Mouse (Mus musculus) MEL (cell line): ENCODE measurements around the gene Cebpz. TPM values are rescaled to one million over a fixed set of nuclear protein-coding genes. Genes with fewer than 3 reads are reported as not detected.
A peak's percentile ranks its signal among the peaks of the same experiment; 100 is the strongest.

Source experiments
- DNase-seq: peaks from one replicate; pipeline ENCODE4 v3.0.0; 2011; ENCODE audit warnings: low read depth, low spot score
- H3K27ac ChIP-seq: 2 replicates; pipeline ENCODE4 v1.5.1; 2012; ENCODE audit warnings: low read depth, mild to moderate bottlenecking, control low read depth, low read length, moderate library complexity; ENCODE audit not compliant: control insufficient read depth
- H3K27me3 ChIP-seq, 2 experiments: fragments of 150-350 bp in 1 of 2; sonication (generic) in 1 of 2; 2 replicates each; pipeline ENCODE4 v1.6.1; 2012; ENCODE audit warnings: low read length in 2 of 2, mild to moderate bottlenecking in 2 of 2, improper control_type of control experiment in 1 of 2, moderate library complexity in 1 of 2; ENCODE audit not compliant: insufficient read depth in 2 of 2, control insufficient read depth in 1 of 2
- H3K36me3 ChIP-seq, 2 experiments: 2 replicates each; pipeline ENCODE4 v1.6.1; 2012 to 2014; ENCODE audit warnings: low read length in 2 of 2, improper control_type of control experiment in 1 of 2, inconsistent platforms in 1 of 2, mild to moderate bottlenecking in 1 of 2; ENCODE audit not compliant: insufficient read depth in 2 of 2, control insufficient read depth in 1 of 2
- H3K4me1 ChIP-seq, 2 experiments: fragments of 150-350 bp in 1 of 2; sonication (generic) in 1 of 2; 2 replicates each; pipeline ENCODE4 v1.6.1; 2012; ENCODE audit warnings: low read length in 2 of 2, improper control_type of control experiment in 1 of 2, mild to moderate bottlenecking in 1 of 2; ENCODE audit not compliant: insufficient read depth in 2 of 2, control insufficient read depth in 1 of 2
- H3K4me3 ChIP-seq, 2 experiments: fragments of 150-350 bp in 1 of 2; sonication (generic) in 1 of 2; 2 replicates each; pipeline ENCODE4 v1.5.1; 2012; ENCODE audit warnings: low read depth in 2 of 2, low read length in 2 of 2, mild to moderate bottlenecking in 2 of 2, moderate library complexity in 2 of 2, control low read depth in 1 of 2, improper control_type of control experiment in 1 of 2; ENCODE audit not compliant: control insufficient read depth in 1 of 2, insufficient read depth in 1 of 2
- H3K79me2 ChIP-seq: 2 replicates; pipeline ENCODE4 v1.6.1; 2012; ENCODE audit warnings: mild to moderate bottlenecking, low read length, moderate library complexity; ENCODE audit not compliant: control insufficient read depth, poor library complexity, insufficient read depth
- H3K9ac ChIP-seq: 2 replicates; pipeline ENCODE4 v1.6.1; 2012; ENCODE audit warnings: low read depth, mild to moderate bottlenecking, control low read depth, low read length, moderate library complexity; ENCODE audit not compliant: control insufficient read depth, poor library complexity, severe bottlenecking
- H3K9me3 ChIP-seq: fragments of 150-350 bp; sonication (generic); replicated peaks from 2 replicates; pipeline ENCODE4 v1.6.1; 2012; ENCODE audit warnings: mild to moderate bottlenecking, low read length, improper control_type of control experiment, moderate library complexity; ENCODE audit not compliant: insufficient read depth
- CHD1 ChIP-seq: IDR thresholded peaks from 2 replicates; pipeline ENCODE4 v1.6.1; 2012; ENCODE audit warnings: low read depth, mild to moderate bottlenecking, inconsistent platforms, low read length, improper control_type of control experiment
- CHD2 ChIP-seq: IDR thresholded peaks from 2 replicates; pipeline ENCODE4 v1.6.1; 2011; ENCODE audit warnings: low read length, improper control_type of control experiment
- CTCF ChIP-seq, 3 experiments: IDR thresholded peaks in 2 of 3; conservative IDR thresholded peaks in 1 of 3; 2 replicates each; pipeline ENCODE4 v1.5.1; 2011 to 2012; ENCODE audit warnings: low read length in 3 of 3, low read depth in 2 of 3, mild to moderate bottlenecking in 2 of 3, improper control_type of control experiment in 1 of 3, inconsistent platforms in 1 of 3, mixed read lengths in 1 of 3, moderate library complexity in 1 of 3; ENCODE audit not compliant: control insufficient read depth in 1 of 3, insufficient read depth in 1 of 3, poor library complexity in 1 of 3, severe bottlenecking in 1 of 3
- E2F4 ChIP-seq: IDR thresholded peaks from 2 replicates; pipeline ENCODE4 v1.6.1; 2011; ENCODE audit warnings: low read depth, low read length, improper control_type of control experiment, borderline replicate concordance
- ETS1 ChIP-seq: IDR thresholded peaks from 2 replicates; pipeline ENCODE4 v1.6.1; 2012; ENCODE audit warnings: low read depth, mild to moderate bottlenecking, inconsistent platforms, low read length, improper control_type of control experiment, moderate library complexity
- GATA1 ChIP-seq: IDR thresholded peaks from 2 replicates; pipeline ENCODE4 v1.6.1; 2011; ENCODE audit warnings: low read depth, low read length, improper control_type of control experiment
- JUND ChIP-seq: IDR thresholded peaks from 2 replicates; pipeline ENCODE4 v1.6.1; 2011; ENCODE audit warnings: low read depth, mild to moderate bottlenecking, improper control_type of control experiment, low read length
- KAT2A ChIP-seq: conservative IDR thresholded peaks from 2 replicates; pipeline ENCODE4 v1.6.1; 2012; ENCODE audit warnings: low read depth, low read length, improper control_type of control experiment, inconsistent platforms
- MAX ChIP-seq: IDR thresholded peaks from 2 replicates; pipeline ENCODE4 v1.6.1; 2011; ENCODE audit warnings: low read length, improper control_type of control experiment
- MAZ ChIP-seq: IDR thresholded peaks from 2 replicates; pipeline ENCODE4 v1.6.1; 2012; ENCODE audit warnings: low read depth, mild to moderate bottlenecking, inconsistent platforms, low read length, improper control_type of control experiment
- MEF2A ChIP-seq: IDR thresholded peaks from 2 replicates; pipeline ENCODE4 v1.6.1; 2014; ENCODE audit warnings: low read depth, mild to moderate bottlenecking, inconsistent platforms, low read length, improper control_type of control experiment; ENCODE audit not compliant: poor library complexity, insufficient replicate concordance, severe bottlenecking; ENCODE audit errors: extremely low read depth
- MXI1 ChIP-seq: IDR thresholded peaks from 2 replicates; pipeline ENCODE4 v1.6.1; 2011; ENCODE audit warnings: mild to moderate bottlenecking, low read depth, low read length, improper control_type of control experiment
- MYB ChIP-seq: IDR thresholded peaks from 2 replicates; pipeline ENCODE4 v1.6.1; 2011; ENCODE audit warnings: mild to moderate bottlenecking, low read depth, low read length, improper control_type of control experiment
- NRF1 ChIP-seq: IDR thresholded peaks from 2 replicates; pipeline ENCODE4 v1.6.1; 2014; ENCODE audit warnings: low read depth, mild to moderate bottlenecking, inconsistent platforms, low read length, improper control_type of control experiment, moderate library complexity; ENCODE audit not compliant: poor library complexity, insufficient read depth, severe bottlenecking
- POLR2A ChIP-seq, 2 experiments: IDR thresholded peaks; 2 replicates each; pipeline ENCODE4 v1.6.1; 2011 to 2012; ENCODE audit warnings: low read length in 2 of 2, mild to moderate bottlenecking in 2 of 2, control low read depth in 1 of 2, improper control_type of control experiment in 1 of 2, low read depth in 1 of 2, moderate library complexity in 1 of 2; ENCODE audit not compliant: control insufficient read depth in 1 of 2, insufficient read depth in 1 of 2, poor library complexity in 1 of 2
- POLR2AphosphoS2 ChIP-seq: IDR thresholded peaks from 2 replicates; pipeline ENCODE4 v1.6.1; 2011; ENCODE audit warnings: low read length, improper control_type of control experiment
- RAD21 ChIP-seq: IDR thresholded peaks from 2 replicates; pipeline ENCODE4 v1.6.1; 2011; ENCODE audit warnings: mild to moderate bottlenecking, low read depth, low read length, improper control_type of control experiment
- RCOR1 ChIP-seq: IDR thresholded peaks from 2 replicates; pipeline ENCODE4 v1.6.1; 2012; ENCODE audit warnings: low read depth, mild to moderate bottlenecking, inconsistent platforms, low read length, improper control_type of control experiment
- SIN3A ChIP-seq: IDR thresholded peaks from 2 replicates; pipeline ENCODE4 v1.6.1; 2012; ENCODE audit warnings: low read length, improper control_type of control experiment, inconsistent platforms
- TAL1 ChIP-seq: IDR thresholded peaks from 2 replicates; pipeline ENCODE4 v1.6.1; 2012; ENCODE audit warnings: mild to moderate bottlenecking, inconsistent platforms, low read length, moderate library complexity, mixed read lengths
- TBP ChIP-seq: IDR thresholded peaks from 2 replicates; pipeline ENCODE4 v1.8.0; 2011; ENCODE audit warnings: low read depth, low read length, improper control_type of control experiment
- TCF12 ChIP-seq: IDR thresholded peaks from 2 replicates; pipeline ENCODE4 v1.6.1; 2014; ENCODE audit warnings: low read depth, mild to moderate bottlenecking, inconsistent platforms, low read length, improper control_type of control experiment, moderate library complexity
- ZC3H11A ChIP-seq: IDR thresholded peaks from 2 replicates; pipeline ENCODE4 v1.6.1; 2012; ENCODE audit warnings: low read depth, mild to moderate bottlenecking, inconsistent platforms, low read length, improper control_type of control experiment
- ZKSCAN1 ChIP-seq: IDR thresholded peaks from 2 replicates; pipeline ENCODE4 v1.6.1; 2012; ENCODE audit warnings: low read depth, mild to moderate bottlenecking, inconsistent platforms, low read length, improper control_type of control experiment, moderate library complexity
- polyA plus RNA-seq, 2 experiments: library from polyadenylated mRNA; stranded (reverse) in 1 of 2; unstranded in 1 of 2; fragments of >175 nt in 1 of 2; fragments of >200 nt in 1 of 2; gene quantifications; 2 replicates each; pipeline versions ENCODE4 v1.2.1 to v1.2.4; 2012; ENCODE audit warnings: low replicate concordance in 2 of 2, low read depth in 1 of 2; ENCODE audit not compliant: insufficient read length in 2 of 2, insufficient read depth in 1 of 2, missing spikeins in 1 of 2
- total RNA-seq: library from RNA; depleted of rRNA; stranded (reverse); fragments of 300-350 nt; gene quantifications from 2 replicates; pipeline ENCODE4 v1.2.3, GENCODE M21; 2012

The Cebpz gene
- total and polyA plus RNA-seq, 3 experiments, result 69.9 to 128 (median 80.7) TPM

DNA sequence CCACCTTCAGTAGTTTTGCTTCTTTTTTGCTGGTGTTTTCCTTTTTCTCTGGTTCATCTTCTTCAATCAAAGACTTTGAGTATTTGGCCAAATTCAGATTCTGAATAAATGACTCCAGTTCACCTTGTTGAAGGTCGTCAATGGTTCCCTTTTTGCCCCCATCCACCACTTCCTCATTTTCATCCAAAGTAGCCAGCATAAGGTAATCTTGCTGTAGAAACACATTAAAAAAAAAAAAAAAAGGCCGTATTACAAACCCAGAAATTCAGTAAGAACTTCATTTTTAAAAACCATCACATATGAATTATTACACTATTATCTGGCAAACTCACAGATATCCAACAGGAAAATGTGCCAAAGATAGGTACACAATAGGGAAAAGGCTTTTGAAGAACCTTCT is 1.0 kb downstream of the Cebpz start (continued):
- TF ChIP-seq KAT2A (no peak), MXI1 (no peak)

DNA sequence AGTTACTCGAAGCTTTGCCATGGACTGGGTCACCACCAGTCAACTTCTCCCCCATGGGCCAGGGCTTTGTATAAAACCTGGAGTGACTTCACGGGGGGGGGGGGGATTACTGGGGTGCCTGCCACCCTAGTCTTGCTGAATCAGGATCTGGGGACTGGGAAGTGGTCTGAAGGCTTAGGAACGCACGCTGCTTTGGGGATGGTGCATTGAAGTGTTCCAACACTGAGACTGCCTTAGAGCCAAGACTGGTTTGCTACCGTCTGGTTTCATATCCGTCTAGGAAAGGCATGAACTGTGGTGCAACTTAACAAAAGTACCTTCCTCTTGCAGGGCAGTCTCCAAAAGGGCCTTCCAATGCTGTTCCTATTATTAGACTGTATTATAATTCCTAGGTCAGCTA is 19.2 kb downstream of the Cebpz start:
- TF ChIP-seq CHD1 (no peak), POLR2AphosphoS2 (no peak), NRF1 (no peak), CTCF (IDR thresholded peaks at IDR 0.05 in 2 of 3, conservative IDR thresholded peaks at IDR 0.05 in 1 of 3; ENCODE audit: control insufficient read depth in 1 of 3, insufficient read depth in 1 of 3, low read depth in 2 of 3, low read length in 3 of 3, poor library complexity in 1 of 3, severe bottlenecking in 1 of 3) (no peak), KAT2A (no peak), ZC3H11A (no peak), MAX (no peak), MAZ (no peak), E2F4 (no peak), SIN3A (no peak), TBP (no peak), ETS1 (no peak), MYB (no peak), RCOR1 (no peak), ZKSCAN1 (no peak), GATA1 (no peak), JUND (no peak), TAL1 (no peak), POLR2A (IDR thresholded peaks at IDR 0.05; ENCODE audit: control insufficient read depth in 1 of 2, insufficient read depth in 1 of 2, low read depth in 1 of 2, low read length in 2 of 2, poor library complexity in 1 of 2) (no peak; a peak in 1 of 4 replicates), TCF12 (no peak)
- TF ChIP-seq, all 39 proteins: peak for 0
- Histone ChIP-seq H3K36me3 (peaks cover 7 to 8% of the 10 kb centered on the region in 2 experiments), H3K27ac (no peak overlapping the region), H3K4me3 (no peak overlapping the region), H3K79me2 (no peaks in the 10 kb centered on the region; the same call in 1 of the 2 replicates), H3K4me1 (peaks cover 0 to 8% of the 10 kb centered on the region in 2 experiments; a peak in 2 of 4 replicates), H3K27me3 (no peaks in the 10 kb centered on the region), H3K9me3 (no peaks in the 10 kb centered on the region), H3K9ac (no peak overlapping the region)
- no peak for DNase-seq

DNA sequence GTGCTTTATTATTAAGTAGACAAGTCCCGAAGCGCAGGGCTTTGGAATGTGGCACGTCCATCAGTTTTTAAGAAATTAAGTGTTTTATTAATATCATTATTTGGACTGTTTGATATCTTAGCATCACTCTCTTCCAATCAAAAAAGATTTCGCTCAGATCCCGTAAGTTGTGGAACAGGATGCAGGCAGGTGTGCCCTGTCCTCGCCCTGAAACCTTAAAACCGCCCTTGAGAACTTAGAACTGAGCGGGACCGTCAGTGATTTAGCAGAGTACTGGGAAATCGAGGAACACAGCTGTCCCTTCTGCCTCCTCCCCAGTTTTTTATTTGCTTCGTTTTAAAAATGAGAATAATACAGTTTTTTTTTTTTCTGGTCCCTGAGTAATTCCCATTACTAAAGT is 20.0 kb downstream of the Cebpz start:
- peaks cover 0 to 14% of the 10 kb centered on the region in 2 experiments; a peak in 3 of 4 replicates for H3K4me1 ChIP-seq
- TF ChIP-seq JUND (no peak), TCF12 (no peak), CHD2 (no peak), RAD21 (no peak), ZKSCAN1 (no peak), MEF2A (no peak), RCOR1 (no peak; the same call in 1 of the 2 replicates)
- H3K79me2 ChIP-seq, result no peaks in the 10 kb centered on the region; the same call in 1 of the 2 replicates
- H3K4me3 ChIP-seq, result peak overlapping the region; percentile 65
- H3K9me3 ChIP-seq, result no peaks in the 10 kb centered on the region
- H3K27me3 ChIP-seq, result no peaks in the 10 kb centered on the region
- peak overlapping the region; percentile 76 for H3K9ac ChIP-seq
- peak overlapping the region; percentile 53 for H3K27ac ChIP-seq
- peaks cover 7 to 8% of the 10 kb centered on the region in 2 experiments for H3K36me3 ChIP-seq
- DNase-seq, result no peak
